Mouse (Mus musculus): Measurements from ENCODE around the gene Dedd2.

Gene Dedd2

DNA sequence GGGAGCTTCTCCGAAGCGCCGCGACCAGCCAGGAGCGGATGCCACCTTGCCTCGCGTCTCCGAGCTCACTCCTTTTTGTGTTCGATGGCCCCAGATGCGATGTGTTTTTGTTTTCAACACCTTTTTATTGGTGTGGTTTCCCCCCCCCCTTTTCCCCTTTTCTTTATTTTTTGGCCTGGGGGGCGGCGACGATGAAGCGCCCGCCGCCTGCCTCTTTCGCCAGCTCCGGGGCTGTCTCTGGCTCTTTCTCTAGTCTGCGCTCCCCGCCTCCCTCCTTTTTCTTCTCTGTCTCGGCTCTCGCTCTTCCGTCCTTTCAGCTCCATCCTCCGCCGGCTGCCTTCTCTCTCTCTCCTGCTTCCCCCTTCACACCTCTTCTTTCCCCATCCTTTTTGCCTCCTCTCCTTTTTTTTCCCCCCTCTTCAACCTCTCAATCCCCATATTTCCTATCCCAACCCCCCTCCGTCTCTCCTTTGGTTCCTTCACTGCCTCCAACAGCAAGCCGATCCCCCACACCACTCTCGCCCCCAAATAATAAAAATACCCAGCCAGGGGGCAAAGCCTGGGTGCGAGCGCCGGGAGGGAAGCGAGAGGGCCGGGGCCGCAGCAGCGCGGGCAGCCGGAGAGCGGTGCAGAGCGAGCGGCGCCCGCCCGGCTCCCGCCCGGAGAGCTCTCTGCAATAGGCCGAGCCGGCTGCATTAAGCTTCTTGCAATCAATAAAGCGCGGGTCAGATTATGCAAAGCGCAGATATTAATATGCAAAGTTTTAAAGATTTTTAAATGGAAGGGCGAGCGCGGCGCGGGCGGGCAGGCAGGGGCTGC, 41.4 kb downstream of the Dedd2 start:
- peak; percentile 44 for DNase-seq (ENCODE audit: low read depth, low spot score)

DNA sequence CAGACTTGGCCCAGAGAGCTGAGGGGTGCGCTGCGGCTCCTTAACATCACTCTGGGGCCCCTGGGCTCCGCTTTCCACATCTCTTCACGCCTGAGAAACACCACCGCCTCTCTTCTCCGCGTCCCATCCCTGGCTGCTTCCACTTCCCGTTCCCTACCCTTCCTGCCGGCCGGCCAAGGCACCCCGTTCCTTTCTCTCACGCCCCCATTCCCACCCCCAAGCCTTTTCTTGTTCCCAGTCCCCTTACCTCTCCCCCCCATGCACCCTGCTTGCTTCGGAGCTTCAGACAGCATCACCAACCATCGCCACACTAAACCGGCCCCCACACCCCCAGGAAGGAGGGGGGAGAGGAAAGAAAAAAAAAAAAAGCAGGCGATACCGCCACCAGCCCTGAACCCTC, 42.1 kb downstream of the Dedd2 start:
- no peak for DNase-seq (ENCODE audit: low read depth, low spot score)

DNA sequence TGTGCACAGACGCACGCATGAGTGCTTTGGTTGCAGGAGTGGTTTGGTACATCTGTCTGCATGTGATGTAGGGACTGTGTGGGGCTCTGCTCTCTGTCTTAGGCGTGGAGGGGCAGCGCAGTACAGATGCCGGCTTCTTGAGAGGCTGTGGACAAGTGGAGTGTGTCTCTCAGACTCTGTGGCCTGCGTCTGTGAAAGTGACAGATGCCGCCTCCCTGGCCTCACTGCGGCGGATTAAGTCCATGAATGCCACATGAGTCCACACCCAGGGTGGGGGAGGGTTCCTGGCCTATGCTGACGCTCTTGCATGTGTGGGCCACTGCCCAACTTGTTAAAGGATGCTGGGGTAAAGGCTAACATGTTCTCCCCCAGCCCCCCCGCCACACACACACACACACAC, 46.1 kb downstream of the Dedd2 start:
- no peak for DNase-seq (ENCODE audit: low read depth, low spot score)

DNA sequence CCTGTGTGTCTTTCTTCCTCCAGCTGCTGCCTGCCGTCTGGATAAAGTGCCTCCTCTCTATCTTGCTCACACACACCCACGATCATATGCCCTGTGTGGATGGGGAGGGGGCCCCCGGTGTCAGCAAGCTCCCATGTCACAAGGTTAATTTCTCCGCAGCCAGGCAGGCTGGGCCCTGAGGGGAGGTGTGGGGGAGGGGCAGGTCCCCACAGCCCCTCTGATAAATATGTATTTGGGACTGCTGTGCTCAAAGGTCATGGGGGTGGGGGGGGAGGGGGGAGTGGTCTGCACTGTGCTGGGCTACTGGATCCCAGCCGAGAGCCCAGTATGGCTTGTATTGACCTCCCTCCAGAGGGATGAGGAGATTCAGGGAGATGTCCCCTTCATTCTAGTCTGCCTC, 47.7 kb downstream of the Dedd2 start:
- DNase-seq (ENCODE audit: low read depth, low spot score), result no peak

DNA sequence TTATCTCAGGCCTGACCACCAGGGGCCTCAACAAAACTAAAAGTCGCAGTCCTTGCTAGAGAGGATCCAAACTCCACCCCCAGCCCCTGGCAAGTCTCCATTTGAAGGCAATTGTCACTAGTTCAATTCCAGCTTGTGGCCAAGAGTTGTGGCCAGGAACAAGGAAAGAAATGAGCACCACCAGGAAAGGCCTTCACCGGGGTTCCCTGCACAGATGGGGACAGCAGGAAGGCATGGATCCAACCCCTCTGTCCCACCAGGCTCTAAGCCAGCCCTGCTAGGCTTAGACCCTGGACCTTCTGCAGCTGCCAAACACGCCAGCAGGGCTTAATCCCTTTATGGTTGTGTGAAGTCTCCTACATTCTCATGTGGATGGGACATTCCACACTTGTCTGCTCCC, 49.8 kb downstream of the Dedd2 start:
- no peak for DNase-seq (ENCODE audit: low read depth, low spot score)

DNA sequence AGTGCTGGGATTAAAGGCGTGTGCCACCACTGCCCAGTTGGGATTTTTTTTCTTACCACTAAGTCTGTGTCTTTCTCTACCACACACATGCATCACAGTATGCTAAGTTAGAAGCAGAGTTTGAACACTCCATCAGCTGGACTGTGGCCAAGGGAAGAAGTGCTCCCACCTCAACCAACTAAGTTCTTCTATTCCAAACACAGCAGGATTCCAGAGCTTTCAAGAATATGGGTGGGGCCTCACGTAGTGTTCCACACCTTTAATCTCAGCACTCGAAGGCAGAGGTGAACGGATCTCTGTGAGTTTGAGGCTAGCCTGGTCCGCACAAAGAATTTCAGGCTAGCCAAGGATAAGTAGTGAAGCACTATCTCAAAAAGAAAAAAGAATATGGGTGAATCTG, 54.3 kb downstream of the Dedd2 start:
- peak; percentile 76 for DNase-seq (ENCODE audit: low read depth, low spot score)

DNA sequence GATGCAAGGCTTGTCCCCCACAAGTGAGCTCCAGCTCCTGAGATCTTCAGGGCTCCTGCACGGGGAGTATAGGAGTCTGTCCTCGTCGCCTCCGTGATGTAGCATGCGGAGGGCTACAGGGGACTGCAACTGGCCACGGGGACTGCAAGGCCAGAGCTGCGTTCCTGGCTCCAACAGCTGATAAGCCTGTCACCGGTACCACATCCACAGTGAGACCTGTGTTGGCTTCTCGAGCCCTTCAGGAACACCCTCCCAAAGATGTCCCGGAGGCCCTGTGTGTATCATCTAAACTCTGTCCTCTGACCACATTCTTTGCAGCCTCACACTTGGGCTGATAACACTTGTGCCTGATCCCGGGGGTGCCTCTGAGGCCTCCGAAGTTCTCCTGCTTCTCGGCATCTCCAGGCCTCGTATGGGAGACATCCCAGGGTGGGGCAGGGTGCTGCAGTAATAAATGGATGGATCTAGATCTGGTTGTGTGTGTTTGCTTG, 64.2 kb downstream of the Dedd2 start:
- no peak for DNase-seq (ENCODE audit: low read depth, low spot score)

DNA sequence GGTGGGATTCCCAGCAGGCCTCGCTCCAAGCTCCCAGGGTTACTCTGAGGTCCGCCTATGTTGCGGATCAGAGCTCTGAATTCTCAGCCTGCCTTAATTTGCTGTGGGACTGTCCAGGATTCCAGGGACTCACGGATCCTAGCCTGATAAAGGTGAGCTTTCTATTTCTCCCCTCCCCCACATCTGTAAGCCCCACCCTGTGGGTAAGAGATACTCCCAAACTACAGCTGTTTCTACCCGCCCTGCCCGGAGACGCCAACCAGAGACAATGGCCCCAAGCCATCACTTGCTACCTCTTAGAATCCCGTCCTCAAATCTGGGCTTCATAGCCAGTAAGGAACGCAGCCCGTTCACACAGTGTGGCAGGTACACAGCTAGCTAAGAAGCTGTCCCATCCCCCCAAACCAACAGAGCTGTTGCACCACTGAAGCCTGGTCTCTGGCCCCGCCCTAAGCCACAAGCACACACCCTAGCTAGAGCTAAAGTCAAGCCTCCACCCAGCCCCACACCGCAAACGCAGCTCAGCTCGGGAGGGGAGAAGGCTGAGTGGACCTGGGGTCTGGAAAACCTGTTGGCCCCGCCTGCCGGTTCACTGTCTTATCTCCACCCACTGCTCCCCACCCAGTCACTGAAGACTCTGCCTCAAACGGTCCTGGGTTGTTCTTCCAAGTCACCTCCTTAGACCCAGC, 64.8 kb downstream of the Dedd2 start:
- peak; percentile 85 for DNase-seq (ENCODE audit: low read depth, low spot score)

DNA sequence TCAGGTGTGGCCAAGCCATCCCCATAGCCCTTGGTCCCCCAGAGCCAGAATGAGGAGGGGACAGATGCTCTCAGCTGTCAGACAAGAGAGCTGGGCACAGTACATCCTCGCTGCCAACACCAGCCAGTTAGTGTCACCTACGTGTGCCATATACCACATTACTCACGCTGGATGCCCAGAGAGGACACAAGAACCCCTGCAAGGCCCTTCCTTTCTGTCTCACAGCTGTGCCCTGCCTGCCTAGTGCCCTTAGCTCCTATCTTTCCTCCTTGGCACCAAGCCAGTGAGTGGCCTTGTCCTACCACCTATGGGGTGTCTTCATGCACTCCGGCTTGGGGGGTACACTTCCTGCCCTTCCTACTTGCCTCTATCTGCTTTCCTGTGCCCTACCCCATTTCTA, 65.8 kb downstream of the Dedd2 start:
- DNase-seq (ENCODE audit: low read depth, low spot score), result no peak

DNA sequence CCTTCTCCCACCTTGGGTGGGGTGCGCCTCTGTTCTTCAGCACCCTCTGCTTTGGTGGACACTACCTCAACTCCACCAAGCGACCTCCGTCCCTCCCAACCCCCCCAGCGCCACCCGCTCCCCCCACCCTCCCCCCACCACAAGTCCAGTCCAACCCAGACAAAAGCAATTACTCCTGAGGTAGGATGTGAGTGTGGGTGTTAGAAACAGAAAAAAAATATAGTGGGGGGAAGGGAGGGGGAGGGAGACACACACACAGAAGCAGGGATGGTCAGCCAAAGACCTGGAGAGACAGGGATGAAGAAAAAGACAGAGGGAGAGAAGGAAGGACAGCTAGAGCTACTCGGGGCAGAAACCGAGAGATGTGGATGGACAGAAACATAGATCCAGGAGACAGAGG, 66.6 kb downstream of the Dedd2 start:
- DNase-seq (ENCODE audit: low read depth, low spot score), result no peak

DNA sequence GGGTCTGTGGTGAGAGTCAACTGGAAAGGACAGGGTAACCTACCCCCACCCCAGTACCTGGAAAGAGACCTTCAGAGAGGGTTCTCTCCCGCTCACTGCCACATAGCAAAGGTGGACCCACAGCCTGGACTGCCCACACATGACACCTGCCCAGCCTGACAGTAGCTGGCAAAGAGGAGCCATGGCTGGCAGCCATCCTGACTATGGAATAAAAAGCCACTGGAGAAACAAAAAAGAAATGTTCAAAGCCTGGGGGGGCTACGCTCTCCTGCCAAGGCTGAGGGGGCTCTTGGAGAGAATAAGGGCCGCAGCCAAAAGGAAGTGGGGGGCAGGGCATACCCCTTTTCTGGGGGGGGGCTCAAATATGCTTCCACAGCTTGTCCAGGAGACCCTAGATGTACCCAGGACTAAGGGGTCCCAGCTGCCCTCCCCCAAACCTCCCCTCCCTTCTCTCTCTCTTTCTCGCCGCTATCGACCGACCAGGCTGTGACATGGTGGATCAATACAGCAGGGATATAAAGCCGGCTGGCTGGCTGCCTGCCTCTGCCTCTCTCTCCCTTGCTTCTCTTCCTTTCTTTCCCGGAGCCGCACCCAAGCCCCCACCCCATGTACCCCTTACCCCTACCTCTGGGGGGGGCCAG, 68.4 kb downstream of the Dedd2 start:
- no peak for DNase-seq (ENCODE audit: low read depth, low spot score)

DNA sequence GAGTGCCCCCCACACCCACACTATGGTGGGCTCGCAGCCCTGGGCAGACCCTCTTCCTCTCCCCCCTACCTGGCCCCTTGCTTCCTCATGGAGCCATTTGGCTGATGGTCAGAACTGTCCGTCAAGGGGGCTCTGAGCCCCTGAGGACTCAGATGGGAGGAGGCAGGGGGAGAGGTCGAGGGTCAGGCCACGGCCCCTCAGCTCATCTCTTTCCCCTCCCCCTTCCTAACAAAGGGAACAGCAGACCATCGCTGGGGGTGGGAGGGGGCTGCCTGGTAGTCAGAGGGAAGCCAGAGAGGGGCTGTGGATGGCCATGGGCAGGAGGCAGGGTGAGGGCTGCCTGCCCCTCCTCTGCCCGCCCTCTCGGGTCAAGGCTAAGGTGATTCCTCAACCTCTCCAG, 69.4 kb downstream of the Dedd2 start:
- DNase-seq (ENCODE audit: low read depth, low spot score), result no peak

DNA sequence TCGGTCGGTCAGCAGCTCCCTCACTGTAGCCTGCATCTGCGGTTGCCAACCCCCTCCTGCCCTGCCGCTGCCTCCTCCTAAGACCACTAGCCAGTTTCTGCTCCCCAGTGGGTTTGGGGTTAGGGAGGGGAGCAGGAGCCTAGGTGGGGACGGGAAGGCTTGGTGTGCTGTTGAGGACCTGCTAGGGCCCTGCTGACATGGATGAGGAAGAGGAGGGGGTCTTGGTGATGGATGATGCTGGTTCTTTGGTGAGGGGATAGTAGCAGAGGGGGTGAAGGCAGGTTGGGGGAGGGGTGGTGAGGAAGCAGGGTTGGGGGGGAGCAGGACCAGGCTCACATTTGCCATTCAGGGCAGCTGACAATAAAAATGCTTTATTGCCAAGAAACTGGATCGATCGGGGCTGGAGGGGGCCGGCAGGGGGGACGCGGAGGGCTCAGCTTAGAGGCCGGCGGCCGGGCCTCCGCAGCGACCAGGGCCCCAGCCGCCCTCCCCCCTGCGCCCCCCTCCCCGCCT, 70.2 kb downstream of the Dedd2 start:
- DNase-seq (ENCODE audit: low read depth, low spot score), result no peak

Data from ZHBTc4 (cell line).